Mouse (Mus musculus) CD4-positive helper T cell, adult 2 months (primary cell): Measurements from ENCODE around the gene Mb21d2.

Source experiments
- DNase-seq: peaks from one replicate; pipeline ENCODE4 v3.0.0-alpha.2; 2012; ENCODE audit warnings: low read depth, missing footprints, low spot score

Gene Mb21d2

GRCm38 (mm10) chr16:28902620-28903565, 26.6 kb downstream of the Mb21d2 start:
- DNase-seq: no peak

GRCm38 (mm10) chr16:28899161-28899540, 30.3 kb downstream of the Mb21d2 start:
- no peak for DNase-seq

GRCm38 (mm10) chr16:28898509-28899160, 30.8 kb downstream of the Mb21d2 start:
- no peak for DNase-seq

- DNase-seq: no peak
Measured at GRCm38 (mm10) chr16:28896571-28896970, 32.9 kb downstream of the Mb21d2 start.

- DNase-seq: no peak
Measured at GRCm38 (mm10) chr16:28894872-28895271, 34.6 kb downstream of the Mb21d2 start.

- DNase-seq: no peak
Measured at GRCm38 (mm10) chr16:28893266-28893665, 36.2 kb downstream of the Mb21d2 start.

GRCm38 (mm10) chr16:28886201-28886745, 43.2 kb downstream of the Mb21d2 start:
- DNase-seq: no peak

- no peak for DNase-seq
Measured at GRCm38 (mm10) chr16:28885474-28885873, 44.0 kb downstream of the Mb21d2 start.

- DNase-seq: no peak
Measured at GRCm38 (mm10) chr16:28884661-28885060, 44.8 kb downstream of the Mb21d2 start.

GRCm38 (mm10) chr16:28883649-28884048, 45.8 kb downstream of the Mb21d2 start:
- DNase-seq: no peak

- DNase-seq: no peak
Measured at GRCm38 (mm10) chr16:28882687-28883428, 46.6 kb downstream of the Mb21d2 start.

GRCm38 (mm10) chr16:28881787-28882186, 47.7 kb downstream of the Mb21d2 start:
- DNase-seq: no peak

- no peak for DNase-seq
Measured at GRCm38 (mm10) chr16:28880756-28881155, 48.7 kb downstream of the Mb21d2 start.

GRCm38 (mm10) chr16:28880307-28880681, 49.2 kb downstream of the Mb21d2 start:
- DNase-seq: no peak

- DNase-seq: no peak
Measured at GRCm38 (mm10) chr16:28879636-28880306, 49.7 kb downstream of the Mb21d2 start.

GRCm38 (mm10) chr16:28877162-28877662, 52.3 kb downstream of the Mb21d2 start:
- DNase-seq: no peak

- DNase-seq: no peak
Measured at GRCm38 (mm10) chr16:28873404-28873895, 56.0 kb downstream of the Mb21d2 start.

GRCm38 (mm10) chr16:28870860-28871259, 58.6 kb downstream of the Mb21d2 start:
- no peak for DNase-seq

- no peak for DNase-seq
Measured at GRCm38 (mm10) chr16:28870456-28870855, 59.0 kb downstream of the Mb21d2 start.

- DNase-seq: no peak
Measured at GRCm38 (mm10) chr16:28868864-28869263, 60.6 kb downstream of the Mb21d2 start.
